Mouse (Mus musculus) right cerebral cortex, adult 18-20 months (tissue): ENCODE data around the gene Atp6v1fnb.
A peak's percentile ranks its signal among the peaks of the same experiment; 100 is the strongest.

Experiments
- DNase-seq: peaks from one replicate; pipeline ENCODE4 v3.0.0; 2022; ENCODE audit warnings: mixed read lengths

Atp6v1fnb gene

DNA sequence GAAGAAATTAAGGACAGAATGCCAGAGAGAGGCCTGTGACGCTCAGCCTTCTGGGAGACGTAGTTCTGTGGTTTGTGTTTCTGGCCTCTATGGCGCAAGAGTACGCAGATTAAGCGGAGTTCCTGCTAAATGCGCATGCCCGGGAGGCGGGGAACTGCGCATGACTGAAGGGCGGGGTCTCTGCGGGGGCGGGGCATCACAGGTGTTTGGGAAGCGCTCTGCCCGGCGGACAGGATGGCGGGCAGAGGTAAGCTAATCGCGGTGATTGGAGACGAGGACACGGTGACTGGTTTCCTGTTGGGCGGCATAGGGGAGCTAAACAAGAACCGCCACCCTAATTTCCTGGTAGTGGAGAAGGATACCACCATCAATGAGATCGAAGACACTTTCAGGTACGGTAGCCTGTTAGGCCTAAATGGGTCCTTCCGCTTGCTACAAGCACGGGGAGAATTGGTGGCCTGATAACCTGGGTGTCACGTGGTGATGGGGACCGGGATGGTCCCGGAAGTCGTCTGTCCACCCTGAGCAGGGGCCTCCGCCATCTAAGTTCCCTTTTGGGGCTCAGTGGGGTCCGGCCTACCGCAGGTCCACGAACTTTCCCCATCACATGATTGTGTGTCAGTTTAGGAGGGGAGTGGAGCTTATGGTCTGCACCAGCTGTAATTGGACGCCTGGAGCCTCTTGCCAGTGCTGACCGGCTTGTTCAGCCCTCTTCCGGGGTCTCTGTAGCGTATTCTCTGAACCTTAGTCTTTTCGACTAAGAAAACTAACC, 3.5 kb upstream of the Atp6v1fnb start, which contains the start of gene Atp6v1f:
Gene Atp6v1f, plus strand, starts transcription at position 136 of the 772 bp plus-strand sequence.
- DNase-seq: peak; percentile 91

DNA sequence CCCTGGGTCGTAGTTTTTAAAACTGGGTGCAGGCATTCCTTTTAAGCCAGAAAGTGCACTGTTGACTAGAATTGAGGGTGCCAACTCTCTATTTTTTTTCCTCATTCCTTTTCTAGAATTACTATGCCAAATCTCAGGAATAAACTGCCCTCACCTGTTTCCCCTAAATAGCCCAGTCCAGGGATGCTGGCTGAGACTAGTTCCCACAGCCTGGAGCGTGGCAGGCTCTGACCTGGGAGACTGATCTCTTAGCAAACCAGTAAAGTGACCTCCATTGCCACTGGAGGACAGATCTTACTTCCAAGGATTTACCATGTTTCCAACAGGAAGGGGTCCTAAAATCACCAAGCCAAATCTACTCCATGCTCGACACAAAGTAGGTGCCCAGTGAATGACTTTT, 2.4 kb upstream of the Atp6v1fnb start:
- DNase-seq: no peak

DNA sequence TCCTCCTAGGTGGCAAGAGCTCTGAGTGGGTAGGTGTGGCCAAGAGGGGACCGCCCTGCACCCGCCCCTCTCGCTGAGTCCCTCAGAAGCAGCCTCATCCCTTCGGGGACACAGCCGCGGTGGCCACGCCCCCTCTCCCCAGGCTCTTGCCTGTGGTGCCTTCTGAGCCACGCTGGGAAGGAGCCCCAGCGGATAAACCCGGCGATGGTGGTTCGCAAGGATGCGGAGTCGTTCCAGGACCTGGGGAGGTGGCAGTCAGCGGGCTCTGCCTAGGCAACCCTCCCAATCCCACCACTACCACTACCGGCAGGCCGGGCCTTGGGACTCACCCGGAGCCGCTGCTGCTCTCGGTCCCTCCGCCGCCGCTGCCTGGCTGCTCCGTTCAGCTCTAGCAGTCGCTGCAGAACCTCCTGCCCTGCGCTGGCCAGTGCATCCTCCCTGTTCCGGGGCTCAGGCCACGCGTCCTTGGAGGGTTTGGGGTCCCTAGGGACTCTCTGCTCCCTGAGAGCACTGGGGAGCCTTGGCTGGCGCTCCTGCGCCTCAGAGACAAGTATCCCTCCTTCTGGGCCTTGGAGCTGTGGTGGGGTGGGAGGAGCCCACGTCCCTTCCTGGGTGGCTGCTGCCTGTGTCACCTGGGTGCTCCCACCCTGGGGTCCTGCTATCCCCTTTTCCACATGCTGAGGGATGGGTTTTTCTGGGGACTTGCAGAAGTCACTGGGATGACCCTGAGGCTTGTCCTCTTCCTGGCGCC, 2.9 kb downstream of the Atp6v1fnb start:
- peak; percentile 87 for DNase-seq

DNA sequence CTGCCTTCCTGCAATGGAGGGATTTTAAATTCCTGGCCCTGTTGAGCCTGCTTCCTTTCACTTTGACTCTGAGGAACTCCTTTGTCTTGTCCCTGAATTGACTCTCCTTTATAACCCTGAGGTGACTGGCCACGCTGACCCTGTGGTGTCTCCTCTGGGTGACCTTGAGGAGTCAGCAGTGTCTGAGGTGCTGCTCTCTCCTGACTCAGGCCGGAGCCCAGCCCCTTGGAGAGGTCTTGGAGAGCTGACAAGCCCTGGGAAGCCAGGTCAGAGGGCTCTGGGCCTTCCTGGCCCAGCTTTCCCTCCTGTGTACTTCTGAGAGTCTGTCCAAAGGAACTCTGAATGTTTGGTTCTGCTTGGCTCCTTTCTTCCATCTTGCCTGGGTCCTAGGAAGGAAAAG, 3.5 kb downstream of the Atp6v1fnb start:
- DNase-seq: no peak

DNA sequence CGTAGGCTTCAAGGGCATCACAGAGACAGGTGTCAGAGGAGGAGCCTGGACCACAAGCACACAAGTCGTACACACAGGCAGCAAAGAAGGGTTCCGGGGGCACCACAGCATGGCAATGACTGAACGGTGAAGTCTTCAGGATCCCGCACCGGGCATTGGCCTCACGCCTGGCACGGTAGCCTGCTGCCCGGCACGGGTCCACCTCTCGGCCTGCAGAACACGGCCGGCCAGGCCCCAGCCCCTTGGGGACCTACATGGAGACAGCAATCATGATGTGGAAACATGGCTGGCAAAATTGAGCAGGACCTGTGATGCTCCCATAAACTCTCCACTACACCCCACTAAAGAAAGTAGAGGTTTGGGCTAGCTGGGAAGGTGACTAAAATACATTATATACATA, 11.5 kb downstream of the Atp6v1fnb start:
- no peak for DNase-seq

DNA sequence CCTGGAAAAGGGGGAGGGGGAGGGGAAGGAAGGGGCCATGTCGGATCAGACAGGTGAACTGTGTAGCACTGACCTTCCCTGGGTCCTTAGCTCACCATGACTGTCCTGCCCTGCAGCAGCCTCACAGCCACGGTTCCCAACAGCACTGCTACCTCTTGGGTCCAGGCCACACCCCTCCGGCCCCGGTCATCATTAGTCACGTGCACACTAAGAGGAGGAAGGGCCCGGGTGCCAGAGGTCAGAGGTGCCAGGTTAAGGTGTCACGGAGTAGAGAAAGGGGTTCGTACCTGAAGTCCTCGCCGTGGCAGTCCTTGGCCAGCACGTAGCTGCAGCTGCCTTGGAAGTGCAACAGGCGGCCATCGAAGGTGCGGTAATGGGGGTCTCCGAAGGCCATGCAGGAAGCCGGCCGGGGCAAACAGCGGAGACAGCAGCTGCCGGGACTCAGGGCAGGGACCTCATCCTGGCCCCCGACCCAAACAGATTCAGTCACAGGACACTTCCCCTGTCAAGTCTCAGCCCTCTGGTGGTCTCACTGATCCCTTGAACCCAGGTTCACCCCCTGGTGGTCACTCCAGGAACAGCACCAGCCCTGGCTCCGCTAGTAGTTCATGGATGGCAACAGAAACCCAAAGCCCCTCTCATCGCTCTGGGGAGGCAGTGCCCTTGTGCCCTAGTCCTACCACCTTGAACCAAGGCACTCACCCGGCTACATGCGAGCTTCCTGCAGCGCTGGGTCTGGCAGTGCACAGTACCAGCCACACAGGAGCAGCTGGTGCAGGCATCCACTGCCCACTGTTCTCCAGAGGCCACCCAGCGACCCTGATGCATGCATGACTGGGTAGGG, 13.7 kb downstream of the Atp6v1fnb start:
- DNase-seq: peak; percentile 15

DNA sequence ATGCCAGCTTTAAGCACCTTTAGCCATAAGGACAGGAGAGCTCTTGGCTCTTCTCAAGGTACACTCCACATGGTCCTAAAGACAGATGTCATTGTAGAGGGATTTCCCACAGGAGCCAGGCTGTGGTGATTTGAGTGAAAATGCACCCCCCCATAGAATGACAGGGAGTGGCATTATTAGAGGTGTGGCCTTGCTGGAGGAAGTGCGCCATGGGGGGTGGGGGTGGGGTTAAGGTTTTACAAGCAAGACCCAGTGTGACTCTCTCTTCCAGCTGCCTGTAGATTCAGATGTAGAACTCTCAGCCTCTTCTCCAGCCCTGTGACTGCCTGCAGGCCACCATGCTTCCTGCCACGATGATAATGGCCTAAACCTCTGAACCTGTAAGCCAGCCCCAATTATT, 14.7 kb downstream of the Atp6v1fnb start:
- DNase-seq: no peak

DNA sequence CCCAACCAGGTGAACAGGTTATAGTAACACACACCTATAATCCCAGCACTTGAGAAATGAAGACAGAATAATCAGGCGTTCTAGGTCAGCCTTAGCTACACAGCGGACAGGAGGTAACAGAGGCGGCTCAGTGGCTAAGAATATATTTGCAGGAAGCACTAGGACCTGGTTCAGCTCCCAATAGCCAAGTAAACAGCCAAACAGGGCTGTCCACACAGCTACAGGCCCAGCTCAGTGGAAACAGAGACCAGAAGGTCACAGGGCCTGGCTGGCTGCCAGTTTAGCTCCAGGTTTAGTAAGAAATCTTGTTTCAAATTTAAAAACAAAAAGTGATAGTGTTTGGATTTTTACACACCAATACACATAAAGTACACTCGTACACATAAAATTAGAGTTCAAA, 22.9 kb downstream of the Atp6v1fnb start:
- no peak for DNase-seq

DNA sequence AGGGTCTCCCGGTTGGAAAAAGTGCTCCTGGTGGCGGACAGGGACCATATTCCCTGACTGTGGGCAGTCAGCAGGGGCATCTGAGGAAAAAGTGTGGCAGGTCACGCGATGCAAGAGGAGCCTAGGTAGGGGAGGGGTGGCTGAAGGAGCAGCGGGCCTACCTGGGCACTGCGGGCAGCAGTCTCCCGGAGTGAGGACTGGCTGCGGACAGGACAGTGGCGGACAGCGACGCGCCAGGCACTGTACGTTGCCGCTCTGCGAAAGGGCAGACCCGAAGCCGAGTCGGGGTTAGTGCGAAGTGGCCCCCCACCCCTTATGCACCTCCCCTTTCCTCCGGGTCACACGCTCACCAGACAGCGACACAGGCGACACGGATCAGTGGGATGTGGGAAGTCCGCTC, 25.0 kb downstream of the Atp6v1fnb start:
- no peak for DNase-seq

DNA sequence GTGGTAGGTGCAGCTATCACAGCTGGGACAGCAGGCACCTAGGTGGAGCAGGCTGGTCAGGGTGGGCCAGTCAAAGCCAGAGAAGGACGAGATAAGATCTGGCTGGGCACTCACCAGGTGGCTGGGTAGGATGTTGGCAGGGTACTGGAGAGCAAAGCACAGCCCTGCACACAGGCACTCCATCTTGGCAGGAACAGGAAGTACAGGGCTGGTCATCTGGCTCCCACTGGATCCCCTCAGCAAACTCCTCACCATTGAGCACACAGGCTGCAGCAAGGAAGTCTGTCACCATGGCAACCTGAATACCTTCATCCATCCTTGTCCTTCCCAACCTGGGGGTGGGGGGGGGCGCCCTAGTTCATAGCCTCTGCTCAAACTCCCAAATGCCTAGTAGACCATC, 26.6 kb downstream of the Atp6v1fnb start:
- DNase-seq: no peak

DNA sequence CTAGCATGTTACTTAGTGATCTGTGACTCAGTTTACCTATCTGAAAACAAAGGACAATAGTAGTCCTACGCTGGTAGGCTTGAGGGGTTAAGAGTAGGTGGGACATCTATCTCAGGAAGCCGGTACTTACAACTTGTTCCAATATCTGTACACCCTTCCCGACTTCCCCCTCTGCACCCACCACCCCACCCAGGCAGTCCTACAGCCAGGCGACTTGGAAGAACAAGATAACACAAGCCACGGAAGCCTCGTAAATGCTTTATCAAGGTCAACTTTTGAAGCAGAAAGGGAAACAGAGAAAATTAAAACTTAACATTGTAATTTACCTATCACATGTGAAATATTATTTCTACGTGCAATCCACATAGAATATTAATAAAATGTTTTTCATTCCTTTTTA, 28.9 kb downstream of the Atp6v1fnb start:
- DNase-seq: no peak

DNA sequence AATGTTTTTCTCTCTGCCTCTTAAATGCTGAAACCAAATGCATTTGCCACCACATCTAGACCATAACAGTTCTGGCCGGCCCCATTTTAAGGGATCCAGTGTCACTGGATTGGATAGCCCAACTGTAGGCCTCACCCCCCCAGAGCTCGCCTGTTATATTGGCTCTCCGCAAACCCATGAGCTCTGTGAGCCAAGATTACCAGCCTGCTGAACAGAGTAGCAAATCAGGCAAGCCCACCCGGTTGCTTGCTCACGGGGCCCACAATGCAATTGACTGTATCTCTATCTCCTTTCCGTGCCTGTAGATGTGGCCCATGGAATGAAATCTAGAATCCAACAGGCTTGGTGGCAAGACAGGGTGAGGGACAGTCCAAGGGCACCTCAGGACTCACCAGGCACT, 29.6 kb downstream of the Atp6v1fnb start:
- DNase-seq: no peak

DNA sequence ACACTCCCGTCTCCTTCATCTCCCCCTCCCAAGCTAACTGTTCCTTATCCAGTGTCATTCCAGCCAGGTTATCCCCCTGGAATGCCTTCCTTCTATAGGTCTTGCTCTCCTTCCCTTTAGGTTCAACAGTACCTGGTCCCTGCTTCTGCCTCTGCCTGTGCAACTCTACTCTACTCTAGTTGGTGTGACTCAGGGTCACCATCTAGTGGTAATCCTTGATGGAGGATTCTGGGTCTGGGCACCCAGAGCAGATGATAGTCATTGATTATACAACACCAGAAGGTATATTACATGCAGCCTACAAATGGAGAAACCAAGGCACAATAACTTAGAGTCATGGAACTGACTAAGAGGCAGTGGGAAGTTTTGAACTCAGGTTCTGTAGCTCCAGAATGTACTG, 30.4 kb downstream of the Atp6v1fnb start:
- DNase-seq: no peak

DNA sequence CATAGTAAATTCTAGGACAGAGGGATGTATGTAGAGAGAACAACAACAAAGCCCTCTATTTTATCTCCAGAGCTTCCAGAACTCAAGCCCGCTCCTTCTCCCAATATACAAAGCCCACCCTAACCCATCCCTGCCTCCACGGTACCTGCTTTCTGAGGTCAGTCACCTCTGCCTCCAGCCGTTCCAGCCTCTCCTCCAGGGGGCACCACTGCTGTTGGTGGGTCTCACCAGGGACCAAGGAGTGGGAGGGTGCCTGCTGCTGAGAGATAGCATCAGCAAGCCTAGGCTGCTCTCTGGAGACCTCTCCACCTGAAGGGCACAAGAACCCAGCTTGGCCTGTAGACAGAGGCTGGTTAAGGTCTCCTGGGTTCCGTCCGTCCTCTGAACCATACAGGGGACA, 34.3 kb downstream of the Atp6v1fnb start:
- no peak for DNase-seq

DNA sequence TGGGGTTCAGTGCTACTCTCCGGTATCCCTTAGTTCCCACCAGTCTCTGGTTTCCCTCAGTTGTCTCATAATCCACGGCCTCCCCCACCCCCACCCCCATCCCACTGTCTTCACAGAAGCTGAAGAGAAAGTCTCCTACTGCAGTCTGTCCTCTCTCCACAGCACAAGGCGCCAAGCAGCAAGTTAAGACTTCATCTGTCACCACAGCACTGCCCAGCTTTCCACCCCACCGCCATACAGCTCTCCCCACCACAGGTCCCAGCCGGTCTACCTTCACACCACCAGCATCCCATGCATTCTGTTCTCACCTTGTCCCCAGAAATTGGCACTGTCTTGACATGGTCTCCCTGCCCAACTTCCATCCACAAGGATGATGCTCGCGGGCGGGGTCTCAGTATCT, 35.6 kb downstream of the Atp6v1fnb start:
- no peak for DNase-seq

DNA sequence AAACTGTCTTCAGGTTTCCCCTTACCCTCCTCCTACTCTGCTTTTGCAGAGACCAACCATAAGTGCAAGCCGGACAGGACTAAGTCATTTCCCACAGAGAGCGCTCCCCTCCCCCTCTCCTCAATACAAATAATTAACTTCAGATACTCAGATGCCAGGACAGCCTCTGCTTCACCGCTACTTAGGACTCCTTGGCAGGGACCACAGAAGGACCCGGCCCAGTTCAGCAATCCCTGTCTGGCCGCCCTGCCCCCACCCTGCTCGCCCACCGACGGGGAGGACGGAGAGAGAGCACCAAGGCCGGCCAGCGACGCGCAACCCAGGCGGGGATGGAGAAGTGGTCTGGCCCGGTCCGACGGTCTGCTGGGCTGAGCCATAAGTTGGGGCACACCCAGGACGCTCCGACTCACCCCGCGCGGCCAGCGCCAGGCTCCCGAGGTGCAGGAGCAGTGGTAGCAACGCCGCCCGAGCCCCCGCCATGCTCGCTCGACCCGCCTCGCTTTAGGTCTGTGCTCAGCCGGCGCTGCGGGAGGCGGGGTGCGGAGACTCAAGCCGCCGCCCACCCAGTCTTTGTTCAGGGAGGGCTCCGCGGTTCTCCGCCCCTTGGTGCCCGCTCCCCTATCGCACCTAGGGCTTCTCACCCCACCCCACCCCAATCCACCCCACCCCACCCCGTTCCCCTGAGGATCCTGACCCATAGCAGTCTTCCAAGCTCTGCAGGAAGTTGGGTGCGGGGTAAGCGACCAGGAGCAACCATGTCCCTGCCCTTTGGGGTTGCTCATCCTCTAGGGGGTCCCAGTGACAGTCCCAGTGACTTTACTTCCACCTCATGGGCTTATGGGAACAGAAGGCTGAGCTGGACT, 36.4 kb downstream of the Atp6v1fnb start, which contains the start of gene Kcp:
Gene Kcp, minus strand, starts transcription at position 506 of the 863 bp plus-strand sequence.
- no peak for DNase-seq

DNA sequence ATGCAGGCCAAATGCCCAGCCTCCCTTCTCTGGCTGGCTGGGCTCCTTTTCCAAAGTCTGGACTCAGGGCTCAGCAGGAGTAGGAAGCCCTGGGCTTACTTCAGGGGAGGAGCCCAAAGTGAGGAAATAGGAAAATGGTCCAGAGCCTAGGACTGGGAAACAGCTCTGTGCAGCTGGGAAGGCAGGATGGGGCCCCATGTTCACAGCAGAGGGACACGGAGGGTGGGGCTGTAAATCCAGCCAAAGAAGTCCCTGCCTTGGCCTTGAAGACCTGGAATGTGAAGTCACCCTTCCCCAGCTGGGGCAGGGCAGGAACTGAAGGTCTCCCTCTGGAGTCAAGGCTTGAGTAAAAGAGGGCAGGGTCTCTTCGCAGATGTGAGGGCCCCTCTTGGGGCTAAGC, 37.8 kb downstream of the Atp6v1fnb start:
- DNase-seq: no peak

DNA sequence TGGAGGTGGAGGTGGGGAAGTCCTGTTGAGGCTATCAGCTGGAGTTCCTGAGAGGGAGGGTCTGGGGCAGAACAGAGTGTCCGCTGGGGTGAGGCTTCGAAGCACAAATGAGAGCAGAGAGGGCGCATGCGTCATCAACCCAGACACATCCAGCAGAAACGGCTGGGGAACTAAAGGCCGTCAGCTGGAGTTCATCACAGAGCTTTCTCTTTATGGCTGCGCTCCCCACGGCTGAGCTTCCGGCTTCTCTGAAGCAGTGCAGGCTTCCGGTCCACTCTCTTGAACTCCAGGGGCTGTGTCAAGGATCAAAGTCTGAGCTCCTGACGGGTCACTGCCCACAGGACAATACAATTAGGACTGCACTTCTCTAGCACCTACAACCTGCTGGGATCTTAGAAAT, 42.0 kb downstream of the Atp6v1fnb start:
- DNase-seq: no peak

DNA sequence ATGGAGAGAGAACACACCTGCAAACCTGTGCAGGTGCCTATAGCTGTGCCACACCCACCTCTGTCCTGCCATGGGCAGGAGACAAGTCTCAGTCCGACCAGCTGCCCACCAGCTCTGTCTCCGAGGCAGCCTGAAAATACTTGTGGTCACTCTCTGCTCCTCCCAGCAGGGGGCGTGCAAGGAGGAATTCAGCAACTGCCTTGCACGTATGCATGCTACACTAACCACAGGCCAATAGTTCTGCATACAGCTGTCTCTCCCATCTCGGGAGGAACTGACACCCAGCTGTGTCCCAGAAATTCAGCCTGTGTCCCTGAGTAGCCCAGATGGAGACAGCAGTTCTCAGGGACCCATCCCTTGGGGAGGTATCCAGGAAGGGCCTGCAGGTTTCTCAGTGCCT, 45.9 kb downstream of the Atp6v1fnb start:
- DNase-seq: peak; percentile 69

DNA sequence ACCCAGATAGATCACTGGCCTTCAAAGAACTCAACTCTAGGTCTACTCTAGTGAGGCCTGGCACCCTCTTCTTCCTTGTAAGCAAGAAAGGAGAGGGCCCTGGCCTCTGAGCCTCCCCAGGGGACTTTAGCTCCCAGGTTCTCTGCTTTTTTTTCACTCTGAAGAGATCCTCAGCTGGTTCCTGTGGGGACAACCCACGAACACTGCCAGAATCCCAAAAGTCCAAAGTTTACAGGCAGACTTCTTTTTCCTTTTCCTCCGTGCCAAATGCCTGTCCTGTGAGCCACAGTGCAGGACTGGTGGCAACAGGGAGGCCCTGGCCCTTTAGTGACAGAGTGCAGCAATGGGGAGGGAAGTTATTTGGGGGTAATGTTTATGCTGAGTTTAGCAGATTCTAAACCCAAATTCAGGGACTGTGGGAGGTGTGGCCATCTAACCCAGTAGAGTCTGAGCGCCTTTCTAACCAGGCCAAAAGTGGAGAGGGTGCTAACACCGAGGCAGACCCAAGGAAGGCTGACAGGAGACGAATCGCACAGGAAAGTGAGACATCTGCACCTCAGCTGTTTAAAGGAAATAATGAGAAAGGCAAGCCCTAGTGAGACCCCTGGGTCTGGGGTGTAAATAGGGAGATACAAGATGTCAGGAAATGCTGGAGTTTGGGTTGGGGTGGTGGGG, 51.5 kb downstream of the Atp6v1fnb start:
- no peak for DNase-seq
